Mouse (Mus musculus) spleen, adult 2 months (tissue): ENCODE results near the gene Erp29.

ENCODE experiments used
- CTCF ChIP-seq: fragments of 200-500 bp; IDR thresholded peaks from 2 replicates; pipeline ENCODE4 v1.5.1; 2011; ENCODE audit warnings: mild to moderate bottlenecking, inconsistent platforms; ENCODE audit not compliant: insufficient read depth, insufficient read length, insufficient replicate concordance; ENCODE audit errors: extremely low read depth
- POLR2A ChIP-seq: fragments of 200-500 bp; IDR thresholded peaks from 2 replicates; pipeline ENCODE4 v1.6.1; 2011; ENCODE audit warnings: low read depth, low read length, inconsistent platforms

- no peak for TF ChIP-seq POLR2A
- TF ChIP-seq CTCF, result no peak
Observed at GRCm38 (mm10) chr5:121476040-121476439, 23.7 kb upstream of the Erp29 start.
